Mouse (Mus musculus) intestine, embryonic 16.5 days (tissue): ENCODE measurements around the gene Tle4. TPM values are rescaled to one million over a fixed set of nuclear protein-coding genes. Genes with fewer than 3 reads are reported as not detected.

ENCODE experiments used
- ATAC-seq: fragments of 200-750 bp; cut with Nextera tagmentation; 2 replicates; pipeline ENCODE4 v1.8.0; 2017; ENCODE audit warnings: moderate TSS enrichment, moderate library complexity
- H3K27ac ChIP-seq: fragments of 300-500 bp; sonication (generic); 2 replicates; pipeline ENCODE4 v1.5.1; 2014; ENCODE audit warnings: mild to moderate bottlenecking, low read length
- H3K27me3 ChIP-seq: fragments of 300-500 bp; sonication (generic); replicated peaks from 2 replicates; pipeline ENCODE4 v1.6.1; 2014; ENCODE audit warnings: low read length, control low read depth, mixed read lengths; ENCODE audit not compliant: control insufficient read depth, insufficient read depth
- H3K36me3 ChIP-seq: fragments of 300-500 bp; sonication (generic); 2 replicates; pipeline ENCODE4 v1.6.1; 2014; ENCODE audit warnings: low read length, control low read depth; ENCODE audit not compliant: control insufficient read depth, insufficient read depth
- H3K4me1 ChIP-seq: fragments of 300-500 bp; sonication (generic); 2 replicates; pipeline ENCODE4 v1.6.1; 2014; ENCODE audit warnings: low read length, control low read depth, mixed read lengths; ENCODE audit not compliant: control insufficient read depth, insufficient read depth
- H3K4me2 ChIP-seq: fragments of 300-500 bp; sonication (generic); 2 replicates; pipeline ENCODE4 v1.6.1; 2014; ENCODE audit warnings: low read depth, low read length, control low read depth
- H3K4me3 ChIP-seq: fragments of 300-500 bp; sonication (generic); 2 replicates; pipeline ENCODE4 v1.5.1; 2014; ENCODE audit warnings: mild to moderate bottlenecking, low read length
- H3K9ac ChIP-seq: fragments of 300-500 bp; sonication (generic); 2 replicates; pipeline ENCODE4 v1.6.1; 2014; ENCODE audit warnings: low read depth, low read length
- H3K9me3 ChIP-seq: fragments of 300-500 bp; sonication (generic); 2 replicates; pipeline ENCODE4 v1.6.1; 2016; ENCODE audit warnings: low read length, control low read depth; ENCODE audit not compliant: control insufficient read depth
- WGBS: fragments of 180-500 bp; shearing (Covaris S2); extraction: QIAGEN DNeasy Blood & Tissue Kit; methylation state at CpG from one replicate; pipeline ENCODE4 v1.1.7; 2014; 5-methylcytosine and 5-hydroxymethylcytosine counted together
- polyA plus RNA-seq: library from polyadenylated mRNA; unstranded; fragments of >200 nt; fragmentation: Nextera tagmentation; extraction: Ambion mirVana; gene quantifications from 2 replicates; pipeline ENCODE4 v1.2.1, GENCODE M21; 2015

Gene Tle4
- polyA plus RNA-seq, 1 experiment from 2014 or later = 11.5 TPM

- no peaks in the 10 kb centered on the region for H3K36me3 ChIP-seq
- no peak for ATAC-seq
- H3K4me1 ChIP-seq = no peaks in the 10 kb centered on the region
- no peak overlapping the region for H3K4me3 ChIP-seq
- no peak overlapping the region for H3K4me2 ChIP-seq
- no peak overlapping the region for H3K9ac ChIP-seq
- H3K9me3 ChIP-seq = no peaks in the 10 kb centered on the region
- no peaks in the 10 kb centered on the region for H3K27me3 ChIP-seq
- WGBS = 85% methylated on average over 1 of the region's 1 CpGs
- H3K27ac ChIP-seq = no peak overlapping the region
Measured at GRCm38 (mm10) chr19:14545485-14545884, 52.4 kb downstream of the Tle4 start.

- Histone ChIP-seq H3K9ac (no peak overlapping the region), H3K27me3 (no peaks in the 10 kb centered on the region), H3K4me1 (no peaks in the 10 kb centered on the region), H3K9me3 (no peaks in the 10 kb centered on the region), H3K4me2 (no peak overlapping the region), H3K27ac (no peak overlapping the region), H3K4me3 (no peak overlapping the region), H3K36me3 (no peaks in the 10 kb centered on the region)
- WGBS = 78% methylated on average over 1 of the region's 1 CpGs
- ATAC-seq = no peak
Measured at GRCm38 (mm10) chr19:14543305-14543704, 54.5 kb downstream of the Tle4 start.

GRCm38 (mm10) chr19:14540678-14541077 is 57.2 kb downstream of the Tle4 start:
- Histone ChIP-seq H3K27ac (no peak overlapping the region), H3K36me3 (no peaks in the 10 kb centered on the region), H3K4me3 (no peak overlapping the region), H3K4me2 (no peak overlapping the region), H3K9me3 (no peaks in the 10 kb centered on the region), H3K9ac (no peak overlapping the region), H3K4me1 (no peaks in the 10 kb centered on the region), H3K27me3 (no peaks in the 10 kb centered on the region)
- WGBS = 88% methylated on average over 3 of the region's 3 CpGs
- no peak for ATAC-seq

GRCm38 (mm10) chr19:14536676-14537075 is 61.2 kb downstream of the Tle4 start:
- no peaks in the 10 kb centered on the region for H3K36me3 ChIP-seq
- no peak overlapping the region for H3K27ac ChIP-seq
- no peak overlapping the region for H3K4me2 ChIP-seq
- no peaks in the 10 kb centered on the region for H3K27me3 ChIP-seq
- WGBS = 91% methylated on average over 2 of the region's 2 CpGs
- H3K9me3 ChIP-seq = no peaks in the 10 kb centered on the region
- no peaks in the 10 kb centered on the region for H3K4me1 ChIP-seq
- ATAC-seq = no peak
- H3K9ac ChIP-seq = no peak overlapping the region
- H3K4me3 ChIP-seq = no peak overlapping the region

GRCm38 (mm10) chr19:14534447-14534846 is 63.4 kb downstream of the Tle4 start:
- no peak overlapping the region for H3K9ac ChIP-seq
- ATAC-seq = no peak
- H3K27me3 ChIP-seq = no peaks in the 10 kb centered on the region
- H3K36me3 ChIP-seq = no peaks in the 10 kb centered on the region
- no peaks in the 10 kb centered on the region for H3K4me1 ChIP-seq
- no peak overlapping the region for H3K27ac ChIP-seq
- H3K4me3 ChIP-seq = no peak overlapping the region
- H3K4me2 ChIP-seq = no peak overlapping the region
- H3K9me3 ChIP-seq = no peaks in the 10 kb centered on the region

GRCm38 (mm10) chr19:14532861-14533260 is 65.0 kb downstream of the Tle4 start:
- no peak overlapping the region for H3K27ac ChIP-seq
- ATAC-seq = no peak
- no peaks in the 10 kb centered on the region for H3K27me3 ChIP-seq
- H3K4me2 ChIP-seq = no peak overlapping the region
- no peak overlapping the region for H3K9ac ChIP-seq
- no peak overlapping the region for H3K4me3 ChIP-seq
- no peaks in the 10 kb centered on the region for H3K36me3 ChIP-seq
- no peaks in the 10 kb centered on the region for H3K9me3 ChIP-seq
- H3K4me1 ChIP-seq = no peaks in the 10 kb centered on the region
- whole genome bisulfite sequencing = 94% methylated on average over 6 of the region's 6 CpGs

GRCm38 (mm10) chr19:14520098-14520802 is 77.6 kb downstream of the Tle4 start:
- H3K4me3 ChIP-seq = no peak overlapping the region
- 70% methylated on average over 2 of the region's 2 CpGs for WGBS
- H3K4me1 ChIP-seq = 0 out of 2 replicates have a peak, but pooled peaks cover under 1% of the 10 kb centered on the region
- no peak overlapping the region for H3K4me2 ChIP-seq
- H3K9me3 ChIP-seq = no peaks in the 10 kb centered on the region
- ATAC-seq = no peak
- no peak overlapping the region for H3K27ac ChIP-seq
- no peak overlapping the region for H3K9ac ChIP-seq
- peaks cover 4% of the 10 kb centered on the region; the same call in 1 of the 2 replicates for H3K36me3 ChIP-seq
- no peaks in the 10 kb centered on the region for H3K27me3 ChIP-seq

- H3K36me3 ChIP-seq = peaks cover 4% of the 10 kb centered on the region; the same call in 1 of the 2 replicates
- no peaks in the 10 kb centered on the region for H3K9me3 ChIP-seq
- no peak for ATAC-seq
- WGBS = 92% methylated on average over 7 of the region's 7 CpGs
- no peak overlapping the region for H3K4me3 ChIP-seq
- no peak overlapping the region for H3K4me2 ChIP-seq
- no peak overlapping the region for H3K9ac ChIP-seq
- no peak overlapping the region for H3K27ac ChIP-seq
- no peaks in the 10 kb centered on the region for H3K27me3 ChIP-seq
- H3K4me1 ChIP-seq = no peaks in the 10 kb centered on the region
Measured at GRCm38 (mm10) chr19:14519186-14519585, 78.7 kb downstream of the Tle4 start.

GRCm38 (mm10) chr19:14518438-14519044 is 79.3 kb downstream of the Tle4 start:
- H3K4me3 ChIP-seq = no peak overlapping the region
- no peak overlapping the region for H3K27ac ChIP-seq
- ATAC-seq = no peak
- WGBS = 78% methylated on average over 9 of the region's 9 CpGs
- no peaks in the 10 kb centered on the region for H3K4me1 ChIP-seq
- no peak overlapping the region for H3K9ac ChIP-seq
- no peak overlapping the region for H3K4me2 ChIP-seq
- no peaks in the 10 kb centered on the region for H3K27me3 ChIP-seq
- peaks cover 4% of the 10 kb centered on the region; the same call in 1 of the 2 replicates for H3K36me3 ChIP-seq
- H3K9me3 ChIP-seq = no peaks in the 10 kb centered on the region
